ENCODE assay signal across 8 mouse cellular contexts in the genomic region with DNA sequence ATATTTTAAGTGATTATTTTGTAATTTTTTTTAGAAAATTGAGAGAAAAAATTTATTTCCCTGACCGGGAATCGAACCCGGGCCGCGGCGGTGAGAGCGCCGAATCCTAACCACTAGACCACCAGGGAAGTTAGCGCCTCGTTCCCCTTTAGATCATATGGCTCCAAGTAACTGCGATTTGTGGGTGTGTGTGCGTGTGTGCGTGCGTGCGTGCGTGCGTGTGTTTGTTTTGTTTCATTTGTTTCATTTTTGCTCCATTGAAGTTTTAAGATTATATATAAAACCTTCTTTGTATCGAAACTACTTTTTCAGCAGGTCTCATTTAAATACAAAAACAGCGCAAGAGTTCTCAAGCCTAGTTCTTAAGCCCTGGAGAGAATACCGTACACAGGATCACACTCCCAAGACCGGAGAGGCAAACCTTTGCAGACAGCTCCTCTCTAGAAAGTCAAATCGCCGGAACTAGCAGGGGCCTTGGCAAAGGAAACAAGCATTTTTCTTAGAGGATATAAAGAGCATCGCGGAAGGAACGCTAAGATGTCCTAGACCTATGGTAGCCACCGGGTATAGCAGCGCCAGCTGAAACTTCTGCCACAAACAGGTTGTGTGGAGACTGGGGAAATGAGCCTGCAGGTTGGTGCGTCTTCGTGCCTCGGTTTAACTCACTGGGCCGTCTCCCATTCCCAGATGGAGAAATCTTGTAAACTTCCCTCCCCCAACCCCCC. TPM values are rescaled to one million over a fixed set of nuclear protein-coding genes. Genes with fewer than 3 reads are reported as not detected.
DNase-seq lines count a peak whose midpoint lies in the region; ATAC-seq and TF ChIP-seq lines count a peak whose summit lies in the region.

No protein-coding gene starts in this region.

- no peaks in the 10 kb centered on the region for H3K9me3 ChIP-seq in hindbrain, embryonic 15.5 days

- in situ Hi-C loops in Patski (cut with MboI; ENCODE audit: low pct_unique_long_range_greater_than_20kb), result loop anchor here (10.0 kb wide), 2 partner anchors 177 to 217 kb away; no protein-coding TSS in a partner anchor

- CTCF ChIA-PET in Patski (lab: Charles Lee), result interaction anchor here (1.1 to 3.5 kb wide), 9 partner anchors 15 to 218 kb away, joined by 3 to 14 read pairs (median 7); partner anchors contain the start of gene Gm16253

- H3K27ac ChIP-seq in hindbrain, embryonic 15.5 days (replicated peaks), result peak overlapping the region; percentile 66; the same call in 1 of the 2 replicates

- TF ChIP-seq CTCF in Patski (IDR thresholded peaks at IDR 0.05), result no peak

- H3K9ac ChIP-seq in hindbrain, embryonic 15.5 days, result peak overlapping the region; percentile 39

- no peaks in the 10 kb centered on the region for H3K36me3 ChIP-seq in hindbrain, embryonic 15.5 days

- 0% methylated on average over 32 of the region's 32 CpGs for WGBS in hindbrain, embryonic 15.5 days

- H3K4me3 ChIP-seq in hindbrain, embryonic 15.5 days, result peak overlapping the region; percentile 72

- H3K4me1 ChIP-seq in hindbrain, embryonic 15.5 days (replicated peaks), result peaks cover 15% of the 10 kb centered on the region

- DNase-seq in Patski (ENCODE audit: low read depth, low spot score), result peak; percentile 63
- peak; percentile 96 for DNase-seq in cerebellum, postnatal 14 days
- DNase-seq in frontal cortex, postnatal 14 days (ENCODE audit: low spot score in 2 of 2), result peak; percentile 73 to 90
- peak; percentile 83 to 88 for DNase-seq in layer of hippocampus, postnatal 36 days
- peak; percentile 95 for DNase-seq in lung, postnatal 36 days
- DNase-seq in retina, embryonic 14.5 days (ENCODE audit: low spot score), result peak; percentile 96
- peak; percentile 78 to 81 for DNase-seq in thymus, postnatal 36 days

- H3K27me3 ChIP-seq in Patski, result no peaks in the 10 kb centered on the region
- no peaks in the 10 kb centered on the region for H3K27me3 ChIP-seq in hindbrain, embryonic 15.5 days

- peak; percentile 8 for ATAC-seq in Patski
- peak; percentile 70 for ATAC-seq in hindbrain, embryonic 15.5 days (ENCODE audit: low FRiP score, low read depth)

- peak overlapping the region; percentile 92 for H3K4me2 ChIP-seq in hindbrain, embryonic 15.5 days

- POLR2A ChIA-PET in Patski (lab: Charles Lee), result interaction anchor here (0.9 to 2.0 kb wide), 4 partner anchors 14 to 222 kb away, joined by 3 to 5 read pairs (median 4); partner anchors contain the start of genes Hfe2 and Txnip

RNA-seq across cellular contexts. Expression of gene Hfe2, which starts 23.4 kb away (rescaled TPM):
- not detected for polyA plus RNA-seq in Patski (2021)
- 1.9 and 2.0 TPM in 2 replicates for polyA plus RNA-seq in hindbrain, embryonic 15.5 days (2015; fragmentation: Nextera tagmentation; extraction: Ambion mirVana)
- under 1 TPM in 1 of 2 experiments, not detected in 1; 0.25 TPM for total RNA-seq in layer of hippocampus, postnatal 36 days (2021)

RNA-seq across cellular contexts. Expression of gene BC107364, which starts 49.4 kb away (rescaled TPM):
- not detected for polyA plus RNA-seq in Patski (2021)
- polyA plus RNA-seq in hindbrain, embryonic 15.5 days (2015; fragmentation: Nextera tagmentation; extraction: Ambion mirVana), result not detected in 2 replicates
- total RNA-seq in layer of hippocampus, postnatal 36 days (2021), result not detected

RNA-seq across cellular contexts. Expression of gene Txnip, which starts 56.2 kb away (rescaled TPM):
- 338 TPM for polyA plus RNA-seq in Patski (2021)
- 48.2 and 53.0 TPM in 2 replicates for polyA plus RNA-seq in hindbrain, embryonic 15.5 days (2015; fragmentation: Nextera tagmentation; extraction: Ambion mirVana)
- total RNA-seq in layer of hippocampus, postnatal 36 days (2021), result 10 to 100 TPM; 20.7 to 32.2 TPM

Comparison
In these comparisons a context has a peak if more than half of its experiments do, and no peak if none do; other contexts are left out.
1. Peak in every context shown above with its lines: DNase-seq, ATAC-seq, H3K4me3 ChIP-seq and H3K27ac ChIP-seq.